Mouse (Mus musculus): ENCODE data around the gene Gtf2h4. TPM values are rescaled to one million over a fixed set of nuclear protein-coding genes. Genes with fewer than 3 reads are reported as not detected.

Gene Gtf2h4
- polyA plus RNA-seq, 1 experiment = 105 TPM

- H3K9ac ChIP-seq (ENCODE audit: low read depth, poor library complexity, severe bottlenecking) = no peak within 1 kb of the TSS
- H3K27ac ChIP-seq (ENCODE audit: insufficient read depth, low read length) = no peak within 1 kb of the TSS
- no peak for TF ChIP-seq EP300 (IDR thresholded peaks at IDR 0.05; ENCODE audit: insufficient read depth, low read depth, low read length)
- TF ChIP-seq POLR2A (IDR thresholded peaks at IDR 0.05; ENCODE audit: insufficient read depth, low read length) = no peak
- no peak for TF ChIP-seq CTCF (IDR thresholded peaks at IDR 0.05; ENCODE audit: low read depth, low read length)
- H3K4me1 ChIP-seq (ENCODE audit: control insufficient read depth, insufficient read depth, low read length) = no peaks in the 10 kb centered on the region
- H3K9me3 ChIP-seq (replicated peaks; ENCODE audit: control insufficient read depth, insufficient read depth, low read length, poor library complexity, severe bottlenecking) = no peaks in the 10 kb centered on the region
- H3K36me3 ChIP-seq (ENCODE audit: control insufficient read depth, insufficient read depth, low read length, poor library complexity, severe bottlenecking) = no peaks in the 10 kb centered on the region
- H3K4me3 ChIP-seq (ENCODE audit: low read depth, low read length) = no peak within 1 kb of the TSS
- H3K27me3 ChIP-seq (ENCODE audit: control insufficient read depth, insufficient read depth, low read length, poor library complexity, severe bottlenecking) = no peaks in the 10 kb centered on the region
Measured at GRCm38 (mm10) chr17:35643609-35644236, 29.8 kb downstream of the Gtf2h4 start, which contains the start of gene Mucl3. Mucl3 (minus strand) TSS chr17:35643695.

GRCm38 (mm10) chr17:35639352-35639751 lies 34.2 kb downstream of the Gtf2h4 start:
- no peak overlapping the region for H3K4me3 ChIP-seq (ENCODE audit: low read depth, low read length)
- H3K9me3 ChIP-seq (replicated peaks; ENCODE audit: control insufficient read depth, insufficient read depth, low read length, poor library complexity, severe bottlenecking) = no peaks in the 10 kb centered on the region
- H3K4me1 ChIP-seq (ENCODE audit: control insufficient read depth, insufficient read depth, low read length) = no peaks in the 10 kb centered on the region
- no peak overlapping the region for H3K9ac ChIP-seq (ENCODE audit: low read depth, poor library complexity, severe bottlenecking)
- H3K27ac ChIP-seq (ENCODE audit: insufficient read depth, low read length) = no peak overlapping the region
- H3K36me3 ChIP-seq (ENCODE audit: control insufficient read depth, insufficient read depth, low read length, poor library complexity, severe bottlenecking) = no peaks in the 10 kb centered on the region
- no peak for TF ChIP-seq CTCF (IDR thresholded peaks at IDR 0.05; ENCODE audit: low read depth, low read length)
- no peak for TF ChIP-seq EP300 (IDR thresholded peaks at IDR 0.05; ENCODE audit: insufficient read depth, low read depth, low read length)
- TF ChIP-seq POLR2A (IDR thresholded peaks at IDR 0.05; ENCODE audit: insufficient read depth, low read length) = no peak
- no peaks in the 10 kb centered on the region for H3K27me3 ChIP-seq (ENCODE audit: control insufficient read depth, insufficient read depth, low read length, poor library complexity, severe bottlenecking)

DNA sequence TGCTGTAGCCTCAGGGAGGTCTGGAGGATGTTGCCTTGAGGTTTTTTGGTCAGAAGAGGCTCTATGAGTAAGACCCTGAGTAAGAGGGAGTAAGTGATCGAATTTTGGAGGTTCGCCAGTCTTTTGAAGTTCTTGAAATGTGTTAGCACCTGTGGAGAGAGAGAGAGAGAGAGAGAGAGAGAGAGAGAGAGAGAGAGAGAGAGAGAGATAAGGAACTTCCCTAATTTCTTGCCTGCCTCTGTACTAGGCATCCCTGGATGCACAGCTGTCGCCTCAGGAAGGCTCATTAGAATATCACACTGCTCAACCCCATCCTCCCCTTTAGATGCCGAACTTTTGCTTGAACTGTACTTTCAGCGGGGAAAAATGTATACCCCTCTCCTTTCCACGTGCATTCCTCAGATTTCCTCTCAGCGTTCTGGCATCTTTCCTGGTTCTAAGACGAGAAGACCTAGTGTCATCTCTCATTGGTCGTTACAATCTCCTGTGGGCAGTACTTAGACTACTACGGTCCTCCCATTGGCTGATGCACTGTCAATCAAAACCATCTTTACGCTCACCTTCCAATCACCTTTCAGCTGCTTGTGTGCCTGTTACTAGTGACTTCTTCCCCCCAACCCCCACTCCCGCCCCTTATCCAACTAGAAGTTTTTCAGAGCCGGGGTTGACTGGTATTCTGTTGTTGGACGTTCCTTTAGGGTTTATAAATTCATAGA lies 34.9 kb downstream of the Gtf2h4 start:
- no peaks in the 10 kb centered on the region for H3K4me1 ChIP-seq (ENCODE audit: control insufficient read depth, insufficient read depth, low read length)
- no peak overlapping the region for H3K27ac ChIP-seq (ENCODE audit: insufficient read depth, low read length)
- H3K9ac ChIP-seq (ENCODE audit: low read depth, poor library complexity, severe bottlenecking) = no peak overlapping the region
- H3K36me3 ChIP-seq (ENCODE audit: control insufficient read depth, insufficient read depth, low read length, poor library complexity, severe bottlenecking) = no peaks in the 10 kb centered on the region
- TF ChIP-seq CTCF (IDR thresholded peaks at IDR 0.05; ENCODE audit: low read depth, low read length) (no peak), POLR2A (IDR thresholded peaks at IDR 0.05; ENCODE audit: insufficient read depth, low read length) (no peak), EP300 (IDR thresholded peaks at IDR 0.05; ENCODE audit: insufficient read depth, low read depth, low read length) (no peak)
- no peaks in the 10 kb centered on the region for H3K9me3 ChIP-seq (replicated peaks; ENCODE audit: control insufficient read depth, insufficient read depth, low read length, poor library complexity, severe bottlenecking)
- no peaks in the 10 kb centered on the region for H3K27me3 ChIP-seq (ENCODE audit: control insufficient read depth, insufficient read depth, low read length, poor library complexity, severe bottlenecking)
- H3K4me3 ChIP-seq (ENCODE audit: low read depth, low read length) = peak overlapping the region; percentile 59

- Histone ChIP-seq H3K4me1 (ENCODE audit: control insufficient read depth, insufficient read depth, low read length) (peaks cover 2% of the 10 kb centered on the region), H3K9ac (ENCODE audit: low read depth, poor library complexity, severe bottlenecking) (0 out of 2 replicates have a peak overlapping the region, but pooled peaks have one; percentile 4), H3K4me3 (ENCODE audit: low read depth, low read length) (peak overlapping the region; percentile 44), H3K27me3 (ENCODE audit: control insufficient read depth, insufficient read depth, low read length, poor library complexity, severe bottlenecking) (no peaks in the 10 kb centered on the region), H3K27ac (ENCODE audit: insufficient read depth, low read length) (no peak overlapping the region), H3K36me3 (ENCODE audit: control insufficient read depth, insufficient read depth, low read length, poor library complexity, severe bottlenecking) (no peaks in the 10 kb centered on the region), H3K9me3 (replicated peaks; ENCODE audit: control insufficient read depth, insufficient read depth, low read length, poor library complexity, severe bottlenecking) (no peaks in the 10 kb centered on the region)
- TF ChIP-seq POLR2A (IDR thresholded peaks at IDR 0.05; ENCODE audit: insufficient read depth, low read length) (peak; percentile 65), EP300 (IDR thresholded peaks at IDR 0.05; ENCODE audit: insufficient read depth, low read depth, low read length) (no peak)
Measured at GRCm38 (mm10) chr17:35636363-35636762, 37.2 kb downstream of the Gtf2h4 start.

- TF ChIP-seq CTCF (IDR thresholded peaks at IDR 0.05; ENCODE audit: low read depth, low read length) (peak; percentile 70), POLR2A (IDR thresholded peaks at IDR 0.05; ENCODE audit: insufficient read depth, low read length) (no peak), EP300 (IDR thresholded peaks at IDR 0.05; ENCODE audit: insufficient read depth, low read depth, low read length) (no peak)
- H3K27ac ChIP-seq (ENCODE audit: insufficient read depth, low read length) = 0 out of 2 replicates have a peak overlapping the region, but pooled peaks have one; percentile 5
Measured at GRCm38 (mm10) chr17:35635699-35636111, 37.8 kb downstream of the Gtf2h4 start.

GRCm38 (mm10) chr17:35635202-35635601 lies 38.3 kb downstream of the Gtf2h4 start:
- TF ChIP-seq EP300 (IDR thresholded peaks at IDR 0.05; ENCODE audit: insufficient read depth, low read depth, low read length) = no peak
- TF ChIP-seq CTCF (IDR thresholded peaks at IDR 0.05; ENCODE audit: low read depth, low read length) = peak; percentile 34
- no peak overlapping the region for H3K4me3 ChIP-seq (ENCODE audit: low read depth, low read length)
- no peak overlapping the region for H3K27ac ChIP-seq (ENCODE audit: insufficient read depth, low read length)
- peaks cover 2% of the 10 kb centered on the region for H3K4me1 ChIP-seq (ENCODE audit: control insufficient read depth, insufficient read depth, low read length)
- no peaks in the 10 kb centered on the region for H3K9me3 ChIP-seq (replicated peaks; ENCODE audit: control insufficient read depth, insufficient read depth, low read length, poor library complexity, severe bottlenecking)
- no peaks in the 10 kb centered on the region for H3K36me3 ChIP-seq (ENCODE audit: control insufficient read depth, insufficient read depth, low read length, poor library complexity, severe bottlenecking)
- H3K27me3 ChIP-seq (ENCODE audit: control insufficient read depth, insufficient read depth, low read length, poor library complexity, severe bottlenecking) = no peaks in the 10 kb centered on the region
- H3K9ac ChIP-seq (ENCODE audit: low read depth, poor library complexity, severe bottlenecking) = no peak overlapping the region

More at GRCm38 (mm10) chr17:35635699-35636111, 37.8 kb downstream of the Gtf2h4 start:
- Histone ChIP-seq H3K4me3 (ENCODE audit: low read depth, low read length) (peak overlapping the region; percentile 87), H3K4me1 (ENCODE audit: control insufficient read depth, insufficient read depth, low read length) (peaks cover 2% of the 10 kb centered on the region), H3K27me3 (ENCODE audit: control insufficient read depth, insufficient read depth, low read length, poor library complexity, severe bottlenecking) (no peaks in the 10 kb centered on the region), H3K9me3 (replicated peaks; ENCODE audit: control insufficient read depth, insufficient read depth, low read length, poor library complexity, severe bottlenecking) (no peaks in the 10 kb centered on the region), H3K9ac (ENCODE audit: low read depth, poor library complexity, severe bottlenecking) (peak overlapping the region; percentile 56), H3K36me3 (ENCODE audit: control insufficient read depth, insufficient read depth, low read length, poor library complexity, severe bottlenecking) (no peaks in the 10 kb centered on the region)
